Mouse (Mus musculus): ENCODE results near the gene Olfr538. TPM values are rescaled to one million over a fixed set of nuclear protein-coding genes. Genes with fewer than 3 reads are reported as not detected.
"Not testable (repeated sequence)": the region's sequence is repeated elsewhere in the genome, so short reads cannot be mapped to it uniquely, and the experiment has no call there.

Gene Olfr538
- total RNA-seq (2012; rRNA removed): not detected in 2 replicates

DNA sequence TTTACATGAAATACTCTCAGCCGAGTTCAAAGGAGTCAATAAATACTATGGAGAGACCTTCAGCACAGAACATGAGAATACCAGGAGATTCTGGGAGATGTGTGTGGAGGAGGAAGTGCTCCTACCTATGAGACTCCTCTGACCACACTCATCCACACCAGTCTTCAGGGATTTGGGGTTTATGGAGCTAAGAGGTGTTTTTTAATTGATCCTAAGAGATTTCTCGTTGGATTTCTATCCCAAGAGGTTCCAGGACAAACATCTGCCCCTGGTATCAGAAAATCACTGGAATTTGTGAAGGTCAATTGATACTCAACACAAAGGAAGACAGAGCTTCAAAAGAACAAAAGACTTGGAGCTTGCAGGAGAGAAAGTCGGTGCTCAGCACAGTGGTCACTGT is at the start of gene Olfr538:
Olfr538 (plus strand) TSS at position 301 of the 400 bp plus-strand sequence.
- Histone ChIP-seq H3K36me3 (ENCODE audit: control insufficient read depth, insufficient read depth, low read length, poor library complexity, severe bottlenecking) (no peaks in the 10 kb centered on the region), H3K9me3 (ENCODE audit: control insufficient read depth, insufficient read depth, low read depth, low read length) (no peaks in the 10 kb centered on the region), H3K27ac (ENCODE audit: insufficient read depth, low read depth, low read length, poor library complexity, severe bottlenecking) (no peak within 1 kb of the TSS), H3K4me1 (ENCODE audit: control insufficient read depth in 2 of 2, insufficient read depth in 2 of 2, low read length in 2 of 2, poor library complexity in 1 of 2) (no peaks in the 10 kb centered on the region), H3K4me3 (ENCODE audit: insufficient read depth in 1 of 2, low read depth in 1 of 2, low read length in 2 of 2, poor library complexity in 1 of 2, severe bottlenecking in 1 of 2) (no peak within 1 kb of the TSS), H3K9ac (ENCODE audit: insufficient read depth, low read depth, low read length, poor library complexity, severe bottlenecking) (no peak within 1 kb of the TSS)
- in situ Hi-C loops (cut with MboI; ENCODE audit: low sequenced_read_pairs in 2 of 2, unreplicated experiment in 2 of 2): no loop called here
- TF ChIP-seq CHD2 (IDR thresholded peaks at IDR 0.05; ENCODE audit: low read depth, low read length) (no peak), HCFC1 (IDR thresholded peaks at IDR 0.05; ENCODE audit: borderline replicate concordance, insufficient read depth, low read length) (no peak), MAFK (IDR thresholded peaks at IDR 0.05; ENCODE audit: insufficient read depth, low read depth, low read length) (no peak), ZC3H11A (IDR thresholded peaks at IDR 0.05; ENCODE audit: borderline replicate concordance, low read depth, low read length) (no peak), ZNF384 (IDR thresholded peaks at IDR 0.05; ENCODE audit: low read depth, low read length) (no peak)
- DNase-seq (ENCODE audit: low read depth, low spot score): no peak

DNA sequence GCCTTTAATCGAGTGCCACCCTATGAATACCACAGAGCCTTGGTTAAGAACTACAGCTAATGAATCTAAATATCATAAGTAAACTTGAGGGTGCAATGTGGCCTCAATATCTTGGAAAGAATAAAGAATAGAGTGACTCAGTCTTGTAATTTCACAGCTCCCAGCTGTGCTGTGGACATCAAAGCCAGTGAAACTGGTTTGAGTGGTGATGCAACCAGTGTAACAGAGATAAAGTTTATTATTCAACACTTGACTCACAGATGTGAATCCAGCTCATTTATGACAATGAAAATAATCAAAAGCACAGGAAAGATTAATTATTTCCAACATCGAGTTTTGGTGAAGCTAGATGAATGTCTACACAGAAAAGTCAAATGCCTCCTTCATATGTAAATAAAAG is 27.9 kb upstream of the Olfr538 start:
- in situ Hi-C loops (cut with MboI; ENCODE audit: low sequenced_read_pairs in 2 of 2, unreplicated experiment in 2 of 2): no loop called here
- no peak overlapping the region for H3K4me3 ChIP-seq (ENCODE audit: insufficient read depth in 1 of 2, low read depth in 1 of 2, low read length in 2 of 2, poor library complexity in 1 of 2, severe bottlenecking in 1 of 2)
- no peak overlapping the region for H3K9ac ChIP-seq (ENCODE audit: insufficient read depth, low read depth, low read length, poor library complexity, severe bottlenecking)
- no peaks in the 10 kb centered on the region for H3K9me3 ChIP-seq (ENCODE audit: control insufficient read depth, insufficient read depth, low read depth, low read length)
- no peak overlapping the region for H3K27ac ChIP-seq (ENCODE audit: insufficient read depth, low read depth, low read length, poor library complexity, severe bottlenecking)
- no peak for DNase-seq (ENCODE audit: low read depth, low spot score)
- H3K36me3 ChIP-seq (ENCODE audit: control insufficient read depth, insufficient read depth, low read length, poor library complexity, severe bottlenecking): no peaks in the 10 kb centered on the region
- TF ChIP-seq ZNF384 (IDR thresholded peaks at IDR 0.05; ENCODE audit: low read depth, low read length) (no peak), MAFK (IDR thresholded peaks at IDR 0.05; ENCODE audit: insufficient read depth, low read depth, low read length) (no peak), HCFC1 (IDR thresholded peaks at IDR 0.05; ENCODE audit: borderline replicate concordance, insufficient read depth, low read length) (no peak), ZC3H11A (IDR thresholded peaks at IDR 0.05; ENCODE audit: borderline replicate concordance, low read depth, low read length) (no peak)
- no peaks in the 10 kb centered on the region for H3K4me1 ChIP-seq (ENCODE audit: control insufficient read depth in 2 of 2, insufficient read depth in 2 of 2, low read length in 2 of 2, poor library complexity in 1 of 2)

DNA sequence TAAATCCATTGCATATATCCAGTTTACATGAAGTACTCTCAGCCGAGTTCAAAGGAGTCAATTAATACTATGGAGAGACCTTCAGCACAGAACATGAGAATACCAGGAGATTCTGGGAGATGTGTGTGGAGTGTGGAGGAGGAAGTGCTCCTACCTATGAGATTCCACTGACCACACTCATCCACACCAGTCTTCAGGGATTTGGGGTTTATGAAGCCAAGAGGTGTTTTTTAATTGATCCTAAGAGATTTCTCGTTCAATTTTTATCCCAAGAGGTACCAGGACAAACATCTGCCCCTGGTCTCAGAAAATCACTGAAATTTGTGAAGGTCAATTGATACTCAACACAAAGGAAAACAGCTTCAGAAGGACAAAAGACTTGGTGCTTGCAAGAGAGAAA is 33.3 kb downstream of the Olfr538 start, which contains the start of gene Olfr46:
Olfr46 (plus strand) TSS at position 301 of the 400 bp plus-strand sequence.
- H3K9ac ChIP-seq (ENCODE audit: insufficient read depth, low read depth, low read length, poor library complexity, severe bottlenecking); H3K36me3 ChIP-seq (ENCODE audit: control insufficient read depth, insufficient read depth, low read length, poor library complexity, severe bottlenecking); DNase-seq (ENCODE audit: low read depth, low spot score); H3K9me3 ChIP-seq (ENCODE audit: control insufficient read depth, insufficient read depth, low read depth, low read length); H3K4me1 ChIP-seq (ENCODE audit: control insufficient read depth in 2 of 2, insufficient read depth in 2 of 2, low read length in 2 of 2, poor library complexity in 1 of 2); in situ Hi-C loops (cut with MboI; ENCODE audit: low sequenced_read_pairs in 2 of 2, unreplicated experiment in 2 of 2); H3K4me3 ChIP-seq (ENCODE audit: insufficient read depth in 1 of 2, low read depth in 1 of 2, low read length in 2 of 2, poor library complexity in 1 of 2, severe bottlenecking in 1 of 2); H3K27ac ChIP-seq (ENCODE audit: insufficient read depth, low read depth, low read length, poor library complexity, severe bottlenecking): not testable (repeated sequence)

Other genes starting within 250 kb of the Olfr538 start
- gene Olfr525, start 247.0 kb upstream of the Olfr538 start, total RNA-seq (2012; rRNA removed): not detected in 2 replicates
- not detected in 2 replicates for gene Olfr527, start 233.9 kb upstream of the Olfr538 start, total RNA-seq (2012; rRNA removed)
- not detected in 2 replicates for gene Olfr60, start 206.2 kb upstream of the Olfr538 start, total RNA-seq (2012; rRNA removed)
- gene Olfr530, start 191.6 kb upstream of the Olfr538 start, total RNA-seq (2012; rRNA removed): not detected in 2 replicates
- not detected in 2 replicates for gene Olfr531, start 165.0 kb upstream of the Olfr538 start, total RNA-seq (2012; rRNA removed)
- gene Olfr532, start 146.2 kb upstream of the Olfr538 start, total RNA-seq (2012; rRNA removed): not detected in 2 replicates
- gene Olfr533, start 104.5 kb upstream of the Olfr538 start, total RNA-seq (2012; rRNA removed): not detected in 2 replicates
- gene Olfr535, start 83.7 kb upstream of the Olfr538 start, total RNA-seq (2012; rRNA removed): not detected in 2 replicates
- gene Olfr536, start 60.5 kb upstream of the Olfr538 start, total RNA-seq (2012; rRNA removed): not detected in 2 replicates
- gene Olfr46, start 33.4 kb downstream of the Olfr538 start, total RNA-seq (2012; rRNA removed): 0.32 and 0.36 TPM in 2 replicates
- gene Olfr61, start 61.1 kb downstream of the Olfr538 start, total RNA-seq (2012; rRNA removed): not detected in 2 replicates
- not detected in 2 replicates for gene Olfr53, start 78.6 kb downstream of the Olfr538 start, total RNA-seq (2012; rRNA removed)
- gene Olfr539, start 92.0 kb downstream of the Olfr538 start, total RNA-seq (2012; rRNA removed): 0.40 and 0.53 TPM in 2 replicates
- not detected in 2 replicates for gene Olfr45, start 114.1 kb downstream of the Olfr538 start, total RNA-seq (2012; rRNA removed)
- not detected in 2 replicates for gene Olfr541, start 129.4 kb downstream of the Olfr538 start, total RNA-seq (2012; rRNA removed)
- gene Cyp2e1, start 195.9 kb downstream of the Olfr538 start, total RNA-seq (2012; rRNA removed): not detected in 2 replicates
- gene Syce1, start 220.0 kb downstream of the Olfr538 start, total RNA-seq (2012; rRNA removed): 12.2 and 21.6 TPM in 2 replicates

Data from ES-E14 (cell line).